Mouse (Mus musculus): Measurements from ENCODE around the gene Gm19426. TPM values are rescaled to one million over a fixed set of nuclear protein-coding genes. Genes with fewer than 3 reads are reported as not detected.

Gene Gm19426
- polyA plus RNA-seq, 1 experiment from 2014 or later = 4.4 TPM

DNA sequence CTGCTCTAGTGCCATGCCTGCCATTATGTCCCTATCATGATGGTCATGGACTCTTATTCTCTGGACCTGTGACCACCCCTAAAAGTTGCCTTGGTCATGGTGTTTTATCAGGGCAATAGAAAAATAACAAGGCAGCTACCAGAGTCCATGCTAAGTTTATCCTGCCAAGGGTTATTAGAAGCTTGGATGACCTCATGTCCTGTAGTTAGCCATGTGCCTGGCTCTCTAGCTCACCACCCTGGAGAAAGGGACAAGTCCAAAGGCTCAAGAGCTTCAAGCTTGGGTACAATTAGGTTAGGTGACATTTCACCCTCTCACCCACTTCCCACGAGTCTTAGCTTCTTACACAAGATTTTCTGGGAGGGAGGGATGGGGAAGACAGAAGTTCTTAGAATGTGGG is 19.4 kb upstream of the Gm19426 start:
- WGBS = 52% methylated on average over 1 of the region's 1 CpGs
- Histone ChIP-seq H3K4me1 (ENCODE audit: control insufficient read depth in 2 of 2, insufficient read depth in 2 of 2, low read length in 2 of 2) (no peaks in the 10 kb centered on the region), H3K27ac (replicated peaks in 1 of 2; ENCODE audit: control insufficient read depth in 1 of 2, insufficient read depth in 1 of 2, low read depth in 2 of 2, low read length in 2 of 2) (no peak overlapping the region), H3K9me3 (ENCODE audit: control insufficient read depth, low read length) (no peaks in the 10 kb centered on the region), H3K9ac (ENCODE audit: low read length) (no peak overlapping the region), H3K4me3 (ENCODE audit: control insufficient read depth in 1 of 2, insufficient read depth in 1 of 2, low read depth in 1 of 2, low read length in 2 of 2) (no peak overlapping the region), H3K4me2 (ENCODE audit: low read length) (no peak overlapping the region), H3K27me3 (ENCODE audit: control insufficient read depth, insufficient read depth, low read length) (no peaks in the 10 kb centered on the region), H3K36me3 (ENCODE audit: control insufficient read depth, insufficient read depth, low read length) (no peaks in the 10 kb centered on the region)
- ATAC-seq (ENCODE audit: insufficient number of reproducible peaks, insufficient read depth, low FRiP score, low read depth) = no peak

DNA sequence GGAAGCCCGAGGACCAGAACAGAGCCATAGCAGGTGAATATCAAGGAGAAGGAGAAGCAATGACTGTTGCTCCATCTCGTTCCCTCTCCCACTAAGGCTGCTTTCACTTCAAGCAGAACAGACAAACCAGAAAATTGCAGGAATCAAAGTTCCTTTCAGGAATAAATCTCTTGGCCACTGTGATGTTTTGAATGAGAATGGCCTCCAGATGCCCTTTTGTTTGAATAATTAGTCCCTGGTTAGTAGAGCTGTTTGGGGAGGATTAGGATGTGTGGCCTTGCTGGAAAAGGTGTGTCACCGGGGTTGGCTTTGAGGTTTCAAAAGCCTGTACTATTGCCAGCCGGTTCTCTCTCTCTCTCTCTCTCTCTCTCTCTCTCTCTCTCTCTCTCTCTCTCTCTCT is 18.8 kb upstream of the Gm19426 start:
- no peak overlapping the region for H3K27ac ChIP-seq (replicated peaks in 1 of 2; ENCODE audit: control insufficient read depth in 1 of 2, insufficient read depth in 1 of 2, low read depth in 2 of 2, low read length in 2 of 2)
- 60% methylated on average over 4 of the region's 4 CpGs for WGBS
- H3K4me3 ChIP-seq (ENCODE audit: control insufficient read depth in 1 of 2, insufficient read depth in 1 of 2, low read depth in 1 of 2, low read length in 2 of 2) = no peak overlapping the region
- H3K9me3 ChIP-seq (ENCODE audit: control insufficient read depth, low read length) = no peaks in the 10 kb centered on the region
- ATAC-seq (ENCODE audit: insufficient number of reproducible peaks, insufficient read depth, low FRiP score, low read depth) = no peak
- no peaks in the 10 kb centered on the region for H3K36me3 ChIP-seq (ENCODE audit: control insufficient read depth, insufficient read depth, low read length)
- H3K27me3 ChIP-seq (ENCODE audit: control insufficient read depth, insufficient read depth, low read length) = no peaks in the 10 kb centered on the region
- H3K4me1 ChIP-seq (ENCODE audit: control insufficient read depth in 2 of 2, insufficient read depth in 2 of 2, low read length in 2 of 2) = no peaks in the 10 kb centered on the region
- H3K9ac ChIP-seq (ENCODE audit: low read length) = no peak overlapping the region
- H3K4me2 ChIP-seq (ENCODE audit: low read length) = no peak overlapping the region

DNA sequence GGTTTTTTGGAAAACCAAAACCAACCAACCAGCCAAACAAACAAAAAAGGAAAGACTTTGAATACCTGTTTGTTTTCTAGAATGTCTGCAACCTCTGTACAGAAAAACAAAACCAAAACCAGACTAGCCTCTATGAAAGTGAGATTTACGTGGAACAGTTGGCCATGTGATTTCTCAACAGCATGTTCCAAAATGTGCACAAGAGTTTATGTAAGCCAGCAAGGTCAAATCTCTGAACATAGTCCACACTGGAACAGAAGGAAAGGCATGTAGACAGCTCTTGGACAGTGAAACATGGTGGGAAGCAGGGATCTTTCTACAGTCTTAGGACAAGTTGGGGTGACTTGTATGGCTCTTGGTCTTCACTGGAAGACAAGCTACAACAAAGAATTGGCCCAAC is 18.4 kb upstream of the Gm19426 start:
- Histone ChIP-seq H3K27me3 (ENCODE audit: control insufficient read depth, insufficient read depth, low read length) (no peaks in the 10 kb centered on the region), H3K36me3 (ENCODE audit: control insufficient read depth, insufficient read depth, low read length) (no peaks in the 10 kb centered on the region), H3K27ac (replicated peaks in 1 of 2; ENCODE audit: control insufficient read depth in 1 of 2, insufficient read depth in 1 of 2, low read depth in 2 of 2, low read length in 2 of 2) (no peak overlapping the region), H3K4me1 (ENCODE audit: control insufficient read depth in 2 of 2, insufficient read depth in 2 of 2, low read length in 2 of 2) (no peaks in the 10 kb centered on the region), H3K4me3 (ENCODE audit: control insufficient read depth in 1 of 2, insufficient read depth in 1 of 2, low read depth in 1 of 2, low read length in 2 of 2) (no peak overlapping the region), H3K9ac (ENCODE audit: low read length) (no peak overlapping the region), H3K4me2 (ENCODE audit: low read length) (no peak overlapping the region), H3K9me3 (ENCODE audit: control insufficient read depth, low read length) (no peaks in the 10 kb centered on the region)
- 82% methylated on average over 1 of the region's 1 CpGs for WGBS
- no peak for ATAC-seq (ENCODE audit: insufficient number of reproducible peaks, insufficient read depth, low FRiP score, low read depth)

DNA sequence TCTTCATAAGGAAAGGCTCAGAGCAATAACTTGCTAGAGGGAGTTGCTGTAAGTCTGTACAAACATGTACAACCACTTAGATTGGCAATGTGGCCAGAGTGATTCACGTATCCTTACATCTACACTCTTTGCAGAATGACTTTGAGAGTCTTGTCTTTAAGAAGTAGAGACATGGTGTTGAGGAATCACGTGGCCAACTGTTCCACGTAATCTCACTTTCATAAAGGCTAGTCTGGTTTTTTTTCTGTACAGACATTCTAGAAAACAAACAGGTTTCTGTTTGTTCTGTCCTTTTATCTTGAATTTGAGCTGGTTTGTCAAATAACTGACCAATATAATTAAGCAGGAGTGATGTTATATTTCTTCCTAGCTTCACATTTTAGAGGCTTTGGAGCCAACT is 17.9 kb upstream of the Gm19426 start:
- Histone ChIP-seq H3K27me3 (ENCODE audit: control insufficient read depth, insufficient read depth, low read length) (no peaks in the 10 kb centered on the region), H3K36me3 (ENCODE audit: control insufficient read depth, insufficient read depth, low read length) (no peaks in the 10 kb centered on the region), H3K9ac (ENCODE audit: low read length) (no peak overlapping the region), H3K4me3 (ENCODE audit: control insufficient read depth in 1 of 2, insufficient read depth in 1 of 2, low read depth in 1 of 2, low read length in 2 of 2) (no peak overlapping the region), H3K27ac (replicated peaks in 1 of 2; ENCODE audit: control insufficient read depth in 1 of 2, insufficient read depth in 1 of 2, low read depth in 2 of 2, low read length in 2 of 2) (no peak overlapping the region), H3K4me1 (ENCODE audit: control insufficient read depth in 2 of 2, insufficient read depth in 2 of 2, low read length in 2 of 2) (no peaks in the 10 kb centered on the region), H3K9me3 (ENCODE audit: control insufficient read depth, low read length) (no peaks in the 10 kb centered on the region), H3K4me2 (ENCODE audit: low read length) (no peak overlapping the region)
- no peak for ATAC-seq (ENCODE audit: insufficient number of reproducible peaks, insufficient read depth, low FRiP score, low read depth)
- WGBS = 76% methylated on average over 3 of the region's 3 CpGs

DNA sequence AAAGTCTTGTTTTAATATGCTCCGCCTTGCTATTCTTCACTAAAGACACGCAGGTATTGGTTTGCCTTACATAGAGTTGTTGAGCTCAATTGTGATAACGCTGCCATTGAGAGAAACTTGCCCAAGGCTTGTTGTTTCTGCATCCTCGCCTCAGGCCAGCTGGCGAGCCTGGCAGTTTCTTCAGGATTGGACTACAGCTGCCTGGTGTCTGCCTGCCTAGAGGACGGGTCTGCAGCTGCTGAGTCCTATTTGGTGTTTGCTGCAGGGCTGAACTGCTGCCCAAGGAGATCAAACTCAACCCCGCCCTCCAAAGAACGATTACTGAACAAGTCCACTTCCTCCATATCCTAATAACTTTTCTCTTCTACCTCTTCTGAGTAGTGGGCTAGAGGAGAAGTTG is 17.3 kb upstream of the Gm19426 start:
- Histone ChIP-seq H3K9me3 (ENCODE audit: control insufficient read depth, low read length) (no peaks in the 10 kb centered on the region), H3K4me2 (ENCODE audit: low read length) (no peak overlapping the region), H3K4me1 (ENCODE audit: control insufficient read depth in 2 of 2, insufficient read depth in 2 of 2, low read length in 2 of 2) (no peaks in the 10 kb centered on the region), H3K27ac (replicated peaks in 1 of 2; ENCODE audit: control insufficient read depth in 1 of 2, insufficient read depth in 1 of 2, low read depth in 2 of 2, low read length in 2 of 2) (no peak overlapping the region), H3K36me3 (ENCODE audit: control insufficient read depth, insufficient read depth, low read length) (no peaks in the 10 kb centered on the region), H3K4me3 (ENCODE audit: control insufficient read depth in 1 of 2, insufficient read depth in 1 of 2, low read depth in 1 of 2, low read length in 2 of 2) (no peak overlapping the region), H3K9ac (ENCODE audit: low read length) (no peak overlapping the region), H3K27me3 (ENCODE audit: control insufficient read depth, insufficient read depth, low read length) (no peaks in the 10 kb centered on the region)
- no peak for ATAC-seq (ENCODE audit: insufficient number of reproducible peaks, insufficient read depth, low FRiP score, low read depth)
- WGBS = 67% methylated on average over 8 of the region's 8 CpGs

DNA sequence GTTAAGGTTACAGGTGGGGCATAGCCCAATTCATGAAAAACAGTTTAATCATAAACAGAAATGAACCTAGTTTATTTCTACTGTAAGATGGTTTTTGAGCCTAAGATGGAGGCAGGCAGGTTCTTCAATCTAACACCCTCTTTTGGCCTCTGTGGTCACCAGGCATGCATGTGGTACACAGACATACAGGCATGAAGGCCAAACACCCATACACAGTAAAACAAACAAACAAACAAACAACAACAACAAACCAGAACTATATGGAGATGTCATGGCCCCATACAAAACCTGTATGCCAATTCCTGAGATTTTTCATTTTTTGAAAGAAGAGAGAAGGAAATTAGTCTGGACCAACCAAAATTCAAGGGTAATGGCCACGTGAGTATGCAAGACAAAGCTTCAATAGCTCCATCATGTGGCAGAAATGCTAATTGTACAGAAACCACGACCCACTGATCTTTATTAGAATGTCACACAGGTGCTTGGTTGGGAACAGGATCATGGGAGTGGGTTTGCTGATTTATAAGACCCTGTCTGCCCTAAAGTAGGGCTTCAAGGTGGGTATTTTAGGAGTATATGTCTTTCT is 15.2 kb upstream of the Gm19426 start:
- ATAC-seq (ENCODE audit: insufficient number of reproducible peaks, insufficient read depth, low FRiP score, low read depth) = no peak
- H3K4me1 ChIP-seq (ENCODE audit: control insufficient read depth in 2 of 2, insufficient read depth in 2 of 2, low read length in 2 of 2) = no peaks in the 10 kb centered on the region
- 0% methylated on average over 2 of the region's 2 CpGs for WGBS
- no peak overlapping the region for H3K9ac ChIP-seq (ENCODE audit: low read length)
- no peaks in the 10 kb centered on the region for H3K27me3 ChIP-seq (ENCODE audit: control insufficient read depth, insufficient read depth, low read length)
- no peaks in the 10 kb centered on the region for H3K36me3 ChIP-seq (ENCODE audit: control insufficient read depth, insufficient read depth, low read length)
- H3K4me3 ChIP-seq (ENCODE audit: control insufficient read depth in 1 of 2, insufficient read depth in 1 of 2, low read depth in 1 of 2, low read length in 2 of 2) = no peak overlapping the region
- H3K4me2 ChIP-seq (ENCODE audit: low read length) = no peak overlapping the region
- H3K9me3 ChIP-seq (ENCODE audit: control insufficient read depth, low read length) = no peaks in the 10 kb centered on the region
- H3K27ac ChIP-seq (replicated peaks in 1 of 2; ENCODE audit: control insufficient read depth in 1 of 2, insufficient read depth in 1 of 2, low read depth in 2 of 2, low read length in 2 of 2) = no peak overlapping the region

DNA sequence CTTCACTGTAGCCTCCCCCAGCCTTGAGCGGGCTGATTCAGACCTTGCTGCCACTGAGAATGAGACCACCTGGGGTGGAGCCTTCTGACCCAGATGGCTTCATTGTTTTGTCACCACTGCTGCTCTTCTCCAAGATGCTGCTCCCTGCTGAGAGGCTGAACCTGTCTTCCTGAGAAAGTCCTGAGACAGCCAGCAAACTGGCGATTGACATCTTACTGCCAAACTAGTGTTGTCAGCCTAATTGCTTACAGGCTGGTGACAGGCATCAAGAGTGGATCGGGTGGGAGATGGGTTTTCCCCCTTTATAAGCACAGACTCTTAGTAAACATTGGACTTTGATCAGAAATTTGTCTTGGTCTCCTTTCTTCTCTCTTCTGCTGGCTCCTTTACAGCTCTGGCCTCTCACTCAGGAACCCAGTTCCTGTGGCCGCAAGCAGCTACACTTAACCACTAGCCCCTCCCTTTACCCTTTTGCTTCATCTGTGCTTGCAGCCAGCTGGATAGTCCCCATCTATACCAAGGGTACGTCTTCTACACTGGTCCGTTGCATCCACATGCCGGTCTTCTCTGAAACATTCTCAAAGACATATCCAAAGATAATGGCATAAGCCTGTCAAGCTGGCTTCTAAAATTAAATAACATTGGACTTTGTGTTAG is 13.7 kb upstream of the Gm19426 start:
- Histone ChIP-seq H3K36me3 (ENCODE audit: control insufficient read depth, insufficient read depth, low read length) (no peaks in the 10 kb centered on the region), H3K4me1 (ENCODE audit: control insufficient read depth in 2 of 2, insufficient read depth in 2 of 2, low read length in 2 of 2) (no peaks in the 10 kb centered on the region), H3K27ac (replicated peaks in 1 of 2; ENCODE audit: control insufficient read depth in 1 of 2, insufficient read depth in 1 of 2, low read depth in 2 of 2, low read length in 2 of 2) (no peak overlapping the region), H3K4me3 (ENCODE audit: control insufficient read depth in 1 of 2, insufficient read depth in 1 of 2, low read depth in 1 of 2, low read length in 2 of 2) (no peak overlapping the region), H3K9me3 (ENCODE audit: control insufficient read depth, low read length) (no peaks in the 10 kb centered on the region), H3K4me2 (ENCODE audit: low read length) (no peak overlapping the region), H3K9ac (ENCODE audit: low read length) (no peak overlapping the region), H3K27me3 (ENCODE audit: control insufficient read depth, insufficient read depth, low read length) (no peaks in the 10 kb centered on the region)
- WGBS = 56% methylated on average over 7 of the region's 7 CpGs
- no peak for ATAC-seq (ENCODE audit: insufficient number of reproducible peaks, insufficient read depth, low FRiP score, low read depth)

DNA sequence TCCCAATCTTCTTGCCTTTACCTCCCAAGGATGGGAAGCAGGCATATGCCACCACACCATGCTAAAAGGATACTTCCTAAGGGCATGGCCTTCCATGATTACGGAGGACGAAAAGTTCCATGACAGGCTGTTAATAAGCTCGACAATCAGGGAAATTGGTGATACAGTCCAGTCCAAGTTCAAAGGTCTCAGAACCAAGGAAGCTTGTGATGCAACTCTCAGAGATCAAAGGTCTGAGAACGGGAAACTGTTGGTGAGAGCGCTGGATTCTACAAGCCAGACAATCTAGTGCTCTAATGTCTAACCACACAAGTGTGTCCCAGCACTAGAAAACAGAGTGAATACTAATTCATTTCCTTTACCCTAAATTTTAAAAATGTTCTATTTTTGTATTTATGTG is 12.8 kb upstream of the Gm19426 start:
- Histone ChIP-seq H3K9ac (ENCODE audit: low read length) (no peak overlapping the region), H3K9me3 (ENCODE audit: control insufficient read depth, low read length) (no peaks in the 10 kb centered on the region), H3K4me2 (ENCODE audit: low read length) (no peak overlapping the region), H3K36me3 (ENCODE audit: control insufficient read depth, insufficient read depth, low read length) (no peaks in the 10 kb centered on the region), H3K27ac (replicated peaks in 1 of 2; ENCODE audit: control insufficient read depth in 1 of 2, insufficient read depth in 1 of 2, low read depth in 2 of 2, low read length in 2 of 2) (no peak overlapping the region), H3K4me1 (ENCODE audit: control insufficient read depth in 2 of 2, insufficient read depth in 2 of 2, low read length in 2 of 2) (no peaks in the 10 kb centered on the region), H3K27me3 (ENCODE audit: control insufficient read depth, insufficient read depth, low read length) (no peaks in the 10 kb centered on the region), H3K4me3 (ENCODE audit: control insufficient read depth in 1 of 2, insufficient read depth in 1 of 2, low read depth in 1 of 2, low read length in 2 of 2) (no peak overlapping the region)
- no peak for ATAC-seq (ENCODE audit: insufficient number of reproducible peaks, insufficient read depth, low FRiP score, low read depth)
- 67% methylated on average over 5 of the region's 5 CpGs for WGBS

Measured in heart, embryonic 14.5 days (tissue).